Mouse (Mus musculus): ENCODE results near the gene Gpx1.
A peak's percentile ranks its signal among the peaks of the same experiment; 100 is the strongest.

Gpx1 gene

DNA sequence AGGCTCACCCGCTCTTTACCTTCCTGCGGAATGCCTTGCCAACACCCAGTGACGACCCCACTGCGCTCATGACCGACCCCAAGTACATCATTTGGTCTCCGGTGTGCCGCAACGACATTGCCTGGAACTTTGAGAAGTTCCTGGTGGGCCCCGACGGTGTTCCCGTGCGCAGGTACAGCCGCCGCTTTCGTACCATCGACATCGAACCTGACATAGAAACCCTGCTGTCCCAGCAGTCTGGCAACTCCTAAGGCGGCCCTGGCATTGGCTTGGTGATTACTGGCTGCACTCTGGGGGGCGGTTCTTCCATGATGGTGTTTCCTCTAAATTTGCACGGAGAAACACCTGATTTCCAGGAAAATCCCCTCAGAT, 1.2 kb downstream of the Gpx1 start:
- peak; percentile 57 for DNase-seq (ENCODE audit: low read depth, low spot score)

DNA sequence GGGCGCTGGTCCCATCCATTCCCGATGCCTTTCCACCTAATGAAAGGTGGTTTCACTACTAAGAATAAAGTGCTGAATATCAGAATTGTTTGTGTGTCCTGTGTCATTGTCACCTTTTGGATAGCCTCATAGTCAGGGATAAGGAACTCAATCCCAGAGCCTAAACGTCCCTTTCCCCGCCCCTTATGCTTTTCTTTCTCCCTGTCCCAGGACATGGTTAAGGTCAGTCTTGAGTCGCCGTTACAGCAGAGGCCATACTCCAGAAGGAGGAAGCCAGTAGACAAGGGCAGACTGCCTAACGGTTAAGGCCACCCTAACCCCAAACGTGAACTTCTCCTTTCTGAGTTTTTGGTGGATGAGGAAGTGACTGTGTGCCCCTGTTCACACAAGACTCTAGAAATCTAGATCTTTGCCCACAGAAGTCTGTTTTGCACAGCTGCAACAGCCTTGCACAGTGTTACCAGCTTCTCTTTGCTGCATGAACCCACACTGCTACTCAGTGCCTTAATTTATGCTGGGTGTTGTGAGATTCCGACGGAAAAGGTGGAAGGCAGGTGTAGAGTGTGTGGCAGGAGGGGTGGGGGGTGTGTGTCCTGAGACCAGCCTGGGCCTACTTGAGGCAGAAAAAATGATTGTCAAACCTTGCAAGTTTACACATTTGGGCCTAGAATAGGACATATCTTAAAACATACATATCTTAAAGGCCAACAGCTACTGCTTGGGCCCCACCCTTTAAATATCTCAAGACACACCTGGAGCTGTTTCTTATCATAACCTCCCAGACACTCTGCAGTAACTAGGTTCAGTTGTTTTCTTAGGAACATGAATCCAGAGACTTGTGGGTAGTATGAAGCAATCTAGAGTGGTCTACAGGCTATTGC, 1.8 kb downstream of the Gpx1 start:
- DNase-seq (ENCODE audit: low read depth, low spot score), result peak; percentile 29

DNA sequence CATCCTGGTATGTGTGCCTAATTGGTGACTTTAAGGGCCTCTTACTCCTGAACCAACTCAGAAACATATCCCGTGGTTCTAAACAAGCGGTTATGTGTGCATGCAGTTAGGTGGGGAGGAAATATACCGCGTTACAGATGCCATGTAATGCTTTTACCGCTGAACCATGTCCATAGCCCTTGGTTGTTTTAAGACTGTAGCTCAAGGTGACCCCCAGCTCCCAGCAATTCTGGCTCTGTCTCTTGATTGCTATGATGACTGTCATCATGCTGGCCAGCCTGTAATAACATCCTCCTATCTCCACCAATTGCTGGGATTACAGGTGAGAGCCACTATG, 2.4 kb downstream of the Gpx1 start:
- peak; percentile 19 for DNase-seq (ENCODE audit: low read depth, low spot score)

DNA sequence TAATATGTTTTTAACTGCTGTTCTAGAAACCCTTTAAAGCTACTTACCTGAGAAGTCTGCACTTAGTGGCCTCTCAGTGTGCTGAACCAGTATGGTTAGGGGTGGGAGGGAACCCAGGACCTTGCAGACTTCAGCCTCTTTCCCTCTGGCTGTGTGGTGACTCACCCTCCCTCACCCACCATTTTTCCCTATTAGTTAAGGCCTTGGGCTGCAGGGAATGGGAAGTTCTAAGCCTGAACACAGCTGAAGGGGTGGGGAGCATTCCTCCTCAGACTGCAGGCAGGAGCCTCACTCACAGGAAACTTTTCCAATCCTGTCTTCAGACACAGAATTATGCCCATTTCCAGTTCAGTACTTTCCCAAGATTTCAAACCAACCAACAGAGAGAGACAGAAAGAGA, 3.1 kb downstream of the Gpx1 start:
- DNase-seq (ENCODE audit: low read depth, low spot score), result peak; percentile 33

DNA sequence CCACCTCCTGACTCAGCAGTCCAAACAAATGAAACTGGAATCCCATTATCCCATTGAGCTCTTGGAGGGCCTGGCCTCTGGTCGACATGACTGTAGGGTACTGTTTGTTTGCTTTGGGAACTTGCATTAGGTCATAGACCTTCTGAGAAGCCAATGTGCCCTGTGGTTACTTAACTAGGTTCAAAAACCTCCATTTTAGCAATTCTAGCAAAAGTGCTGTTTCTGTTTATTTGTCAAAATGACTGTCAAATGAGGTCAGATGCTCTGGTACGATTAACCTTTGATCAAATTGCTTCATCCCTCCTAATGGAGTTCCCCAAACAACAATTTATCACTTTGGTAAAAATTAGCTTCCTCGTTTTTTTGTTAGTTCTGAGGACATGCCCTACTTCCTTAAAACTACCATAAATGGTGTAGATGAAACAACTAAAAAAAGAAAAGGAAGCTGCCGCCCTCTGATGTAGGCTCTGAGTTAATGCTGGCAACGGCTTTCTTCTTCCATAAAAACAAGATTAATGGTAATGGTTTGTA, 3.7 kb downstream of the Gpx1 start:
- no peak for DNase-seq (ENCODE audit: low read depth, low spot score)

DNA sequence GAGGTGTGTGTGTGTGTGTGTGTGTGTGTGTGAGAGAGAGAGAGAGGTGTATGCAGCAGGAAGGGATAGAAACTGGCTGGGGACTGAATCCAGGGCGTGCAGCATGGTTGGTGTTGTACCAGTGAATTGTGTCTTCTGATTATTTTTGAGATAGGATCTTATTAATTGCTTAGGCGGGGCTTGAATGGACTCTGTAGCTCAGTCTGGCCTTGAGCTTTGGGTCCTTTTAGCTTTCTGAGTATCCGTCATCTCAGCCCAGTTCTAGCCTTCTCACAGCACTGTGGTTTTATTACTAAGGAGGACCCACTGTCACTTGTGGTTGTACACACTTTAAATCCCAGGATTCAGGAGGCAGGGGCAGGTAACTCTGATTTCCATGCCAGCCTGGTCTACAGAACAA, 4.6 kb downstream of the Gpx1 start:
- DNase-seq (ENCODE audit: low read depth, low spot score), result no peak

DNA sequence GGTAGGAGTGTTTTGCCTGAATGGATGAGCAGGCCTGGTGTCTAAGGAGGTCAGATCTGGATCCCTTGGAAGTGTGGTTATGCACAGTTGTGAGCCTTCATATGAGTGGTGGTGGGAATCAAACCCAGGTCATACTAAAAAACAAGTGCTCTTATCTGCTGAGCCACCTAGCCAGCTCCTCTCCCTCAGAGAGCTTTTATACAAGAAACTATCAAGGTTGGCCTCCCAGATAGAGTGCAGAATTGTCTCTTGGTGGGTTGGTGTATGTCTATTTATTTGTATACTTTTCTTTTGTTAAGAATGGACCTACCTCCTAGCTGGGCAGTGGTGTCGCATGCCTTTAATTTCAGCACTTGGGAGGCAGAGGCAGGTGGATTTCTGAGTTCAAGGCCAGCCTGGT, 5.1 kb downstream of the Gpx1 start:
- no peak for DNase-seq (ENCODE audit: low read depth, low spot score)

DNA sequence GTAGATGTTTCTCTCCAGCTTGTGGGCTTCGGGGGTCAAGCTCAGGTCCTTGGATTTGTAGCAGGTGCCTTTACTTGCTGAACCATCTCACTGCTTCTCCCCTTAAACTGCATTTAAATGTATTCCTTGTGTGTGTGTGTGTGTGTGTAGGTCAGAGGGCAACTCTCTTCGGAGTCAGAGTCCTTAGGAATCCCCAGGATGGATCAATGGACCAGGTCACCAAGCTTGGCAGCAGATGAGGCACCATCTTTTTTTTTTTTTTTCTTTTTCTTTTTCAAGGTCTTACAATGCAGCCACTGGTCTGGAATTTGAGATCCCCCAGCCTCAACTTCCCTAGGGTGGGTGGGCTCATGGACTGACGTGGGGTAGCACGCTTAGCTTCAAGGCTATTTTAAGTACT, 5.8 kb downstream of the Gpx1 start:
- DNase-seq (ENCODE audit: low read depth, low spot score), result no peak

DNA sequence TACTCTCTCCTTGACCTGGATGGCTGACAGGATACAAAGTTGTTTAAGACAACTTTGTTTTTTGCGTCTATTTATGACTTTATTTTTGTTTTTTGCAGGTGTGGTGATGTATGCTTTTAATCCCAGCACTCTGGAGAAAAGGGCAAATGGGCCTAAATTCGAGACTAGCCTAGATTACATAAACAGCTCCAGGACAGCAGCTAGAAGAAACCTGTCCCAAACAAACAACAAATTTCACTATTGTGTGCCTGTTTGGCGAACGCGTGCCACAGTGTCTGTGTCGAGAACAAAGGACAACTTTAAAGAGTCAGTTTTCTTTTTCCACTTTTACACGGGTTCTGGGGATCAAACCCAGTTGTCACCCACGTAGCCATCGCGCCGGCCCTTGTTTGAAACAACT, 8.3 kb downstream of the Gpx1 start:
- DNase-seq (ENCODE audit: low read depth, low spot score), result no peak

DNA sequence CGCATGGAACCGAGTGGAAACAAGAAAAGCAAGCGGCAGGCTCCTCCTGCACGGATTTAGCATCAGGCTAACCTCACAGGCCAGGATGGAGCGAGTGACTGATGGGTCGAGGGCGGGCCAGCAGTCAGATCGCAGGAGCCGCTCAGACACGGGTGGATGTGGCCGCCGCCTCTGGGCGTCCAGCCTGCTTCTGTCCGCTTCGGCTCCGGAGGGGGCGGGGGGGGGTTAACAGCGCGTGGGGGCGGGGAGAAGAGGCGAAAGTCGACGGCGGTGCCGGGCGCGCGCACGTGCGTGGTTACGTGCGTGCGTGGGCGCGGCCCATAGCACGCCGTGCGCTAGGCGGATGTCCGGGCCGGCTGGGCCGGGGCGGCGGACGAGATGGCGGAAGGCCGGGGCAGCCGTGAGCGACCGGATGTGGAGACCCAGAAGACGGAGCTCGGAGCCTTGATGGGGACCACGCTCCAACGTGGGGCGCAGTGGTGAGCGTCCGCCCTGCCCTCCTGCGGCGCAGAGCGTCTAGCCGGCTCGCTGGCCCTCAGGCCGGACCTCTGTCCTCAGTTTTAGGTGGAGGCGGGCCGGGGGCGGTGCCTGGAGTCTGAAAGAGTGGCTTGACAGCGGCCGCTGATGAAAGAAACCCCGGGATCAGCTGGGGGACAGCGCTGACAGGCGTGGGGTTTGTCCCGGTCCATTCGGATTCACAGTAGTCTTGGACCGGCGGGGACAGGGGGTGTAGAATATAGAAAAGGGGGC, 9.0 kb downstream of the Gpx1 start, which contains the start of gene Usp4:
Gene Usp4 (plus strand): TSS at position 314 of the 750 bp plus-strand sequence.
- DNase-seq (ENCODE audit: low read depth, low spot score), result peak; percentile 91

DNA sequence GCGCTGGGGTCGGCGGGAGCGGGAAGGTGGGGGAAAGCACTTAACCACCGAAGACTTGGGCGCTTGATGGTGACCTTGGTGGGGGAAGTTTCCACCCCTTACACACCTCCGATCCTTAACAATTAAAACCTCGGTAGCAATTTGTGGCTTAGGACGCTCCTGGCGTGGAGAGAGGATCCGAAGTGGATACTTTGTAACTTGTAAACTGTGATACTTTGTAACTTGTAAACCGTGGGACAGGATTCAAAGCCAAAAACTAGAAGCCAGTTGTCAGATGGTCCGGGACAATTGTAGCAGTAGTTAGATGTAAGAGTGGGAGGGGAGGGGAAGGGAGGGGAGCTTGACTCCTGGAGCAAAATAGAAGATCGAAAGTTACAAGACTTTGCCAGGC, 9.6 kb downstream of the Gpx1 start:
- peak; percentile 35 for DNase-seq (ENCODE audit: low read depth, low spot score)

DNA sequence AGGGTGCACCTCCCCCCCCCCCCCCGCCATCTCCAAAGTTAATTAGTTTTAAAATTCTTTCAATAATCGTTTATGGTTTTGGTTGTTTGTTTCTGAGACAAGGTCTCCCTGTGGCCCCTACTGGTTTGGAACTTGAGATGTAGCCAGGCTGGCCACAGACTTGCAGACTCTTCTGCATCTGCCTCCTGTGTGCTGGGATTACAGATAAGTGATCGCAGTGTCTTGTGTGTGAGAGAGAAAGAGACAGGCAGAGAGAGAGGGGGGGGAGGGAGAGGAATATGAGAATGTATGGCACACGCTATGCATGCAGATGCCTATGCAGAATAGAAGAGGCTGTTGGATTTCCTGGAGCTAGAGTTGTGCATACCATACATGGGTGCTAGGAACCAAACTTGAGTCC, 11.0 kb downstream of the Gpx1 start:
- no peak for DNase-seq (ENCODE audit: low read depth, low spot score)

DNA sequence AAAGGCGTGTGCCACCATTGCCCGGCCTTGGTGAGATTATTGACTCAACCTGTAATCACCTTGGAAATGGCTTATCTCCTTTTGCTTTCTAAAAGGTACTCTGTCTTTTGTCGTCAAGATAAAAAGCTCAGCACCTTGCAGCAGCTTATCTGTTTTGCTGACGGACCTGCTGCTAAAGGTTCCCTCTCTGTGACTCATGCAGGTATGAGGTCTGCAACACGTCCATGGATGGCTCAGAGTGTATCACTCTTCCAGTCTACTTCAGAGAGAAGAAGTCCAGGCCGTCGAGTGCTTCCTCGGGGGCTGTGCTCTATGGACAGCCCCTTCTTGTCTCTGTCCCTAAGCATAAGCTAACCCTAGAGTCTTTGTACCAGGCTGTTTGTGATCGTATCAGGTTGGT, 39.5 kb downstream of the Gpx1 start:
- no peak for DNase-seq (ENCODE audit: low read depth, low spot score)

DNA sequence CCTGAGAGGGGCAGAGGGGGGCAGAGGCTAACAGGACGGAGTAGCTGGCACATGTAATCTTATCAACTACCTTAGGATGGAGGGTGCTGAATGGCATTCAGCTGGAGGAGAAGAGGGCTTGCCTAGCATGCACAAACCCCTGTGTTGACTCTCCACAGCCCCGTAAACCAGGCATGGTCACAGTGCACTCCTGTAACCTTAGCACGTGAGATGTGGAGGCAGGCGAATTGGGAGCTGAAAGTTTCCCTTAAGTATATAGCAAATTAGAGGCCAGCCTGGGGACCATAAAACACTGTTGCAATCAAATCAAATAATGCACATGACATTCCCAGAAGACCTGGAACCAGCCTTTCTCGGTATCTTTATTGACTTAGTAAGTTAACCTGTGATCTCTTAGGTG, 40.0 kb downstream of the Gpx1 start:
- DNase-seq (ENCODE audit: low read depth, low spot score), result no peak

DNA sequence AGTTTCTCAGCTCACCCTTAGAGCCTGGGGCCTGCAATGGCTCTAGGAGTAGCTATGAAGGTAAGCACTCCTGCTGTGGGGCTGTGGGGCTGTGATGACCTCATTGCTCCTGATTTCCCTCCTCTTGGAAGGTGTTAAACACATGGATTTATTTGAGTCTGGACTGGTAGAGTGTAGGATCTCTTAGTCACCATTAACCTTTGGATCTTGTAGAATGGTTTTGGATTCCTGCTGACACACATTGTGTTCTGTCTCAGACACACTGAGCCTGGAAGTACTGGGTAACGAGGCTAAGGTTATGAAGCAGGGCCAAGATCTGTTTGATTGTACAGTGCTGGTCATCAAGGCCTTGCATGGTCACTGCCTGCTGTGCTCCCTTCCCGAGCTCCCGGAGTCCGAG, 40.6 kb downstream of the Gpx1 start:
- DNase-seq (ENCODE audit: low read depth, low spot score), result no peak

DNA sequence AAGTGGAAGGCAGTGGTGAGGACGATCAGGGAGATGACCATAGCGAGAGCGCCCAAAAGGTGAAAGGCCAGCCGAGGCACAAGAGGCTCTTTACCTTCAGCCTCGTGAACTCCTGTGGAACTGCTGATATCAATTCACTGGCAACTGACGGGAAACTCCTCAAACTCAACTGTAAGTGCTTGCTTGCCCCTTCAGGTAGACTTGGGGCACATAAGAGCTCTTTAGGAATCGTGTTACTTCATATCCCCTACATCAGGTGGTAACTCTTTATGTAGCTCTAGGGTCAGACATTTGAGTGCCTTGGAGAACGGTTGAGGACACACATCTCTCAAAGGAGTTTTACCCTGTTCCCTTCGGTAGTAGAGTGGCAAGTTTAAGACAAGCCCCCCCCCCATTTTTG, 42.7 kb downstream of the Gpx1 start:
- no peak for DNase-seq (ENCODE audit: low read depth, low spot score)

DNA sequence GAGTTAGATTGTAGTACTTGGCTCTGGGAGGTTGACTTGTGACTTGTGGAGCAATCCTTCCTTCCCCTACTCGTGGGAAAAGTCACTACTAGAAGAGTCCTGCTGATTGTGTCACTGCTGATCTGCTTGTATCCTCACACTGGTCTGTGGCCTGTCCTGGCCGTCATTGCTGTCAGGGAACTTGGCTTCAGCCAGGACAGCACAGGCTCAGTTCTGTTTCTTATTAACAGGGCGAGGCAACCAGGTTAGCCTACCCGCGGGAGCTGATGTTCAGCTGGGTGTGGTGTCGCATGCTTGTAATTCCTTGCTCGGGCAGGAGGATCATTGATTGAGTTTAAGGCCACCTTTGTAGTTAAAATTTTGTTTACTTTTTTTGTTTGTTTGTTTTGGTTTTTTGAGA, 46.3 kb downstream of the Gpx1 start:
- peak; percentile 81 for DNase-seq (ENCODE audit: low read depth, low spot score)

DNA sequence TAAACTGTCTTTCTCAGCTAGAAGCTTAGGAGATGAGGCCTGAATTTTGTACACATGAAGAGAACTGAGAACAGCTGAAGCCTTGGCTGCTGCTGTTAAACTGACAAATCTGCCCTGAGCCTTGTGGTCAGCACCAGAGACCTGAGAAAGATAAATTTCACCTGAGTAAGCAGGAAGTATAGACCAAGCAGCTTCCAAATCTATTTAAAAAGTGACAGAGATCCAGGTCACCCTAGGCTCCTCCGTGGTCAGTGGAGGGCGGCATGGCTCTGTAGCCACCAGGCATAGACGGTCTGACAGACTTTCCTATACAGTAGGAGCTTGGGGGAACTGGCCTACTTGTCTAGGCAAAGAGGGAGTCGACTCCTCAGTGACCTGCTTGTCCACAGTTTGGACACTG, 48.1 kb downstream of the Gpx1 start:
- no peak for DNase-seq (ENCODE audit: low read depth, low spot score)

DNA sequence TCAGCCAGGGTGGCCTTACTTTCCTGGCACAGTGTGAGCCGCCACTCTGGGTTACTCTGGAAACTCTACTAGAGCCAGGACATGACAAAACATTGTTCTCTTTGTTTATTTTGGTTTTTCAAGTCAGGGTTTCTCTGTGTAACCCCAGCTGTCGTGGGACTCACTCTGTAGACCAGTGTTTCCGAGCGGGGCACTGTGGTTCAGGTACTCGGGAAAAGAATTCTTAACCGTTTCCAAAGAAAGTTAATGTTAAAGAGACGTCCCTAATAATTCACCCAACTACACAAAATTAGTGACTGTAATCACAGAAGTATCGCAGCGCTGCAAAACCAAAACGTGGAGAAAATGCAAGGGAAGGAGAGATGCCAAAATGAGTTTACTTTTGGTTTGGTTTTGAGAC, 49.9 kb downstream of the Gpx1 start:
- DNase-seq (ENCODE audit: low read depth, low spot score), result no peak

DNA sequence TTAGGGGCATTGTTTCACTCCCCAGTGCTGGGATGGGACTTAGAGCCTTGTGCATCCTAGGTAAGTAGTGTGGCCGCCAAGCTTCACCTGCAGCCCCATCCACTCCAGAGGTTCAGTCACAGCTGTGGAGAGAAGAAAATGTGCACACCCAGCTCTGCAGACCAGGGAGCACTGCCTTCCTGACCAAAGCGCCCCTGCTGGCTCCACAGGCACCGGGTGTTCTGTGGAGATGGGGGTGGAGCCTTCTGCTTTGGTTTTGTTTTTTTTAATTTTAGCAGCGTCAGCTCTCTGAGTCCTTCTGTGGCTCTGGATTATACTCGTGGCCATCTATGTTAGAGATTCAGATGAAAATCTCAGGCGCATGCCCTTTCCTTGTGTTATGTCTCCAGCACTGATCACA, 50.5 kb downstream of the Gpx1 start:
- peak; percentile 45 for DNase-seq (ENCODE audit: low read depth, low spot score)
